Mouse (Mus musculus): Measurements from ENCODE around the gene Hk1. TPM values are rescaled to one million over a fixed set of nuclear protein-coding genes. Genes with fewer than 3 reads are reported as not detected.

Hk1 gene
- polyA plus RNA-seq, 1 experiment = 10.0 TPM

DNA sequence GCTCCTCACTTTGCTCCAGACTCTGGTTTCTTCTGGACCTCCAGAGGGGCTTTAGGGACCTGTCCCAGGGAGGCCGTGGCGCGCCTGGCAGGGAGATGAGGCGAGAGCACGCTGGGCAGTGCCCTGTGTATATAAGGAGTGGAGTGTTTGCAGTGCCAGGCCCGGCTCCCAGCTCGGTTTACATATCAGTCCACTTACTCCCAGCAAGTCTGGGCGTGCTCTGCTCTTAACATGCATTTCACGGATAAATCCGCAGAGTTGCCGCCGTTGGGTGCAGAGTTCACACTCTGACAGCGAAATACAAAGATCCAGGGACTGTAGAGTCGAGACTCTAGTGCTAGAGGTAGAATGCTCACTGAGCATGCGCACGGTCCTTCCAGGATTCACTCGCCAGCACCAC lies 156.9 kb downstream of the Hk1 start:
- no peaks in the 10 kb centered on the region for H3K36me3 ChIP-seq (ENCODE audit: control insufficient read depth, insufficient read depth, low read length)
- no peaks in the 10 kb centered on the region for H3K27me3 ChIP-seq (ENCODE audit: control insufficient read depth, insufficient read depth, low read length)
- H3K27ac ChIP-seq (ENCODE audit: insufficient read depth, low read depth, low read length) = peak overlapping the region; percentile 99
- 29% methylated on average over 17 of the region's 17 CpGs for WGBS
- TF ChIP-seq CTCF (IDR thresholded peaks at IDR 0.05; ENCODE audit: extremely low read depth, insufficient read length, insufficient replicate concordance, low read depth, low read length) (no peak), POLR2A (IDR thresholded peaks at IDR 0.05; ENCODE audit: low read depth, low read length) (peak; percentile 43; the same call in 1 of the 2 replicates)
- peak overlapping the region; percentile 35 for H3K4me3 ChIP-seq (ENCODE audit: low read depth, low read length)
- H3K4me1 ChIP-seq (ENCODE audit: control insufficient read depth, insufficient read depth, insufficient read length, low read length) = peaks cover 42% of the 10 kb centered on the region

- peak overlapping the region; percentile 17; the same call in 1 of the 2 replicates for H3K4me3 ChIP-seq (ENCODE audit: low read depth, low read length)
- no peak for TF ChIP-seq CTCF (IDR thresholded peaks at IDR 0.05; ENCODE audit: extremely low read depth, insufficient read length, insufficient replicate concordance, low read depth, low read length)
- no peak; the same call in 1 of the 2 replicates for TF ChIP-seq POLR2A (IDR thresholded peaks at IDR 0.05; ENCODE audit: low read depth, low read length)
- H3K27me3 ChIP-seq (ENCODE audit: control insufficient read depth, insufficient read depth, low read length) = no peaks in the 10 kb centered on the region
- WGBS = 20% methylated on average over 2 of the region's 2 CpGs
- H3K27ac ChIP-seq (ENCODE audit: insufficient read depth, low read depth, low read length) = peak overlapping the region; percentile 99
- 0 out of 2 replicates have a peak, but pooled peaks cover 2% of the 10 kb centered on the region for H3K36me3 ChIP-seq (ENCODE audit: control insufficient read depth, insufficient read depth, low read length)
- H3K4me1 ChIP-seq (ENCODE audit: control insufficient read depth, insufficient read depth, insufficient read length, low read length) = peaks cover 49% of the 10 kb centered on the region
Observed at GRCm38 (mm10) chr10:62221647-62222046, 158.1 kb downstream of the Hk1 start.

- peak overlapping the region; percentile 25; the same call in 1 of the 2 replicates for H3K4me3 ChIP-seq (ENCODE audit: low read depth, low read length)
- TF ChIP-seq CTCF (IDR thresholded peaks at IDR 0.05; ENCODE audit: extremely low read depth, insufficient read length, insufficient replicate concordance, low read depth, low read length) = no peak
- no peak for TF ChIP-seq POLR2A (IDR thresholded peaks at IDR 0.05; ENCODE audit: low read depth, low read length)
- H3K27me3 ChIP-seq (ENCODE audit: control insufficient read depth, insufficient read depth, low read length) = no peaks in the 10 kb centered on the region
- peaks cover 52% of the 10 kb centered on the region for H3K4me1 ChIP-seq (ENCODE audit: control insufficient read depth, insufficient read depth, insufficient read length, low read length)
- H3K27ac ChIP-seq (ENCODE audit: insufficient read depth, low read depth, low read length) = peak overlapping the region; percentile 99
- H3K36me3 ChIP-seq (ENCODE audit: control insufficient read depth, insufficient read depth, low read length) = 0 out of 2 replicates have a peak, but pooled peaks cover 2% of the 10 kb centered on the region
- WGBS = 24% methylated on average over 8 of the region's 8 CpGs
Observed at GRCm38 (mm10) chr10:62220732-62221514, 158.8 kb downstream of the Hk1 start.

Other genes with a start within 250 kb of the Hk1 start
- gene Neurog3, start 246.8 kb downstream of the Hk1 start, polyA plus RNA-seq (2012; rRNA removed) = 1.7 and 2.3 TPM in 2 replicates
- 6.2 and 11.1 TPM in 2 replicates for gene Fam241b, start 236.0 kb downstream of the Hk1 start, polyA plus RNA-seq (2012; rRNA removed)
- 179 and 504 TPM in 2 replicates for gene Tspan15, start 148.7 kb downstream of the Hk1 start, polyA plus RNA-seq (2012; rRNA removed)
- gene Tacr2, start 127.5 kb downstream of the Hk1 start, polyA plus RNA-seq (2012; rRNA removed) = 3.8 and 7.7 TPM in 2 replicates
- 44.7 and 137 TPM in 2 replicates for gene Hkdc1, start 42.6 kb upstream of the Hk1 start, polyA plus RNA-seq (2012; rRNA removed)
- 0.05 TPM in 1 of 2 replicates, not detected in the other for gene 4930507D05Rik, start 69.6 kb upstream of the Hk1 start, polyA plus RNA-seq (2012; rRNA removed)
- 8.4 and 10.9 TPM in 2 replicates for gene Supv3l1, start 69.8 kb upstream of the Hk1 start, polyA plus RNA-seq (2012; rRNA removed)
- gene Vps26a, start 106.9 kb upstream of the Hk1 start, polyA plus RNA-seq (2012; rRNA removed) = 1.3 and 3.2 TPM in 2 replicates
- 6.5 and 8.2 TPM in 2 replicates for gene Srgn, start 147.5 kb upstream of the Hk1 start, polyA plus RNA-seq (2012; rRNA removed)
- 21.0 and 21.2 TPM in 2 replicates for gene Kif1bp, start 198.5 kb upstream of the Hk1 start, polyA plus RNA-seq (2012; rRNA removed)
- gene Ddx21, start 222.4 kb upstream of the Hk1 start, polyA plus RNA-seq (2012; rRNA removed) = 1.9 and 2.3 TPM in 2 replicates

All from small intestine, adult 2 months (tissue).